Mouse (Mus musculus): Measurements from ENCODE around the gene Atp6v0d1. TPM values are rescaled to one million over a fixed set of nuclear protein-coding genes. Genes with fewer than 3 reads are reported as not detected.

Gene Atp6v0d1
- polyA plus RNA-seq, 1 experiment from 2014 or later: 231 TPM

GRCm38 (mm10) chr8:105475742-105476141, 90.1 kb downstream of the Atp6v0d1 start:
- Histone ChIP-seq H3K4me2 (no peak overlapping the region), H3K4me3 (no peak overlapping the region), H3K27me3 (no peaks in the 10 kb centered on the region), H3K4me1 (replicated peaks) (peaks cover 27% of the 10 kb centered on the region), H3K9ac (no peak overlapping the region), H3K9me3 (no peaks in the 10 kb centered on the region), H3K27ac (replicated peaks) (no peak overlapping the region), H3K36me3 (no peaks in the 10 kb centered on the region; the same call in 1 of the 2 replicates)
- ATAC-seq (ENCODE audit: low FRiP score, low read depth): no peak
- WGBS: 92% methylated on average over 8 of the region's 8 CpGs

GRCm38 (mm10) chr8:105475254-105475653, 90.6 kb downstream of the Atp6v0d1 start:
- peaks cover 32% of the 10 kb centered on the region for H3K4me1 ChIP-seq (replicated peaks)
- no peaks in the 10 kb centered on the region for H3K27me3 ChIP-seq
- no peaks in the 10 kb centered on the region; the same call in 1 of the 2 replicates for H3K36me3 ChIP-seq
- no peak overlapping the region for H3K9ac ChIP-seq
- H3K4me3 ChIP-seq: no peak overlapping the region
- no peaks in the 10 kb centered on the region for H3K9me3 ChIP-seq
- ATAC-seq (ENCODE audit: low FRiP score, low read depth): no peak
- H3K4me2 ChIP-seq: no peak overlapping the region
- 33% methylated on average over 4 of the region's 4 CpGs for WGBS
- H3K27ac ChIP-seq (replicated peaks): no peak overlapping the region

- Histone ChIP-seq H3K4me2 (no peak overlapping the region), H3K36me3 (no peaks in the 10 kb centered on the region; the same call in 1 of the 2 replicates), H3K9ac (no peak overlapping the region), H3K9me3 (no peaks in the 10 kb centered on the region), H3K27me3 (no peaks in the 10 kb centered on the region), H3K4me3 (no peak overlapping the region), H3K4me1 (replicated peaks) (peaks cover 38% of the 10 kb centered on the region), H3K27ac (replicated peaks) (no peak overlapping the region)
- ATAC-seq (ENCODE audit: low FRiP score, low read depth): no peak
- 47% methylated on average over 5 of the region's 5 CpGs for WGBS
Observed at GRCm38 (mm10) chr8:105474680-105475079, 91.2 kb downstream of the Atp6v0d1 start.

MicroRNA genes within 50 kb of the gene (microRNA counts, 519-probe panel; counts per million panel counts)
- microRNA mmu-miR-1966: 2,856 counts per million, percentile 55 among the panel's probes with 10 or more counts

Small RNAs within 50 kb of the gene (microRNA-seq; reads per million reads assigned to microRNA genes)
- not detected for gene Mir1966

Other genes starting within 250 kb of the Atp6v0d1 start
- gene Lrrc29, start 239.8 kb downstream of the Atp6v0d1 start, polyA plus RNA-seq (2015; fragmentation: Nextera tagmentation; extraction: Ambion mirVana): 0.80 and 0.85 TPM in 2 replicates
- 132 and 143 TPM in 2 replicates for gene Tmem208, start 239.7 kb downstream of the Atp6v0d1 start, polyA plus RNA-seq (2015; fragmentation: Nextera tagmentation; extraction: Ambion mirVana)
- 0.69 and 0.87 TPM in 2 replicates for gene Fhod1, start 218.1 kb downstream of the Atp6v0d1 start, polyA plus RNA-seq (2015; fragmentation: Nextera tagmentation; extraction: Ambion mirVana)
- 11.8 and 13.8 TPM in 2 replicates for gene Slc9a5, start 217.2 kb downstream of the Atp6v0d1 start, polyA plus RNA-seq (2015; fragmentation: Nextera tagmentation; extraction: Ambion mirVana)
- gene Plekhg4, start 192.8 kb downstream of the Atp6v0d1 start, polyA plus RNA-seq (2015; fragmentation: Nextera tagmentation; extraction: Ambion mirVana): 2.2 and 2.8 TPM in 2 replicates
- not detected in 2 replicates for gene Kctd19, start 152.5 kb downstream of the Atp6v0d1 start, polyA plus RNA-seq (2015; fragmentation: Nextera tagmentation; extraction: Ambion mirVana)
- 0.75 and 1.3 TPM in 2 replicates for gene Lrrc36, start 152.5 kb downstream of the Atp6v0d1 start, polyA plus RNA-seq (2015; fragmentation: Nextera tagmentation; extraction: Ambion mirVana)
- gene Tppp3, start 94.5 kb downstream of the Atp6v0d1 start, polyA plus RNA-seq (2015; fragmentation: Nextera tagmentation; extraction: Ambion mirVana): 197 and 207 TPM in 2 replicates
- 39.8 and 41.9 TPM in 2 replicates for gene Zdhhc1, start 69.1 kb downstream of the Atp6v0d1 start, polyA plus RNA-seq (2015; fragmentation: Nextera tagmentation; extraction: Ambion mirVana)
- gene Hsd11b2, start 47.3 kb downstream of the Atp6v0d1 start, polyA plus RNA-seq (2015; fragmentation: Nextera tagmentation; extraction: Ambion mirVana): 7.2 and 9.7 TPM in 2 replicates
- 35.2 and 39.3 TPM in 2 replicates for gene Ripor1, start 39.2 kb upstream of the Atp6v0d1 start, polyA plus RNA-seq (2015; fragmentation: Nextera tagmentation; extraction: Ambion mirVana)
- 100 and 101 TPM in 2 replicates for gene Ctcf, start 70.5 kb upstream of the Atp6v0d1 start, polyA plus RNA-seq (2015; fragmentation: Nextera tagmentation; extraction: Ambion mirVana)
- 0.56 and 0.80 TPM in 2 replicates for gene Agrp, start 71.3 kb upstream of the Atp6v0d1 start, polyA plus RNA-seq (2015; fragmentation: Nextera tagmentation; extraction: Ambion mirVana)
- gene Carmil2, start 120.2 kb upstream of the Atp6v0d1 start, polyA plus RNA-seq (2015; fragmentation: Nextera tagmentation; extraction: Ambion mirVana): 23.5 and 28.7 TPM in 2 replicates
- 85.1 and 92.6 TPM in 2 replicates for gene Acd, start 135.1 kb upstream of the Atp6v0d1 start, polyA plus RNA-seq (2015; fragmentation: Nextera tagmentation; extraction: Ambion mirVana)
- gene Pard6a, start 135.1 kb upstream of the Atp6v0d1 start, polyA plus RNA-seq (2015; fragmentation: Nextera tagmentation; extraction: Ambion mirVana): 55.1 and 57.1 TPM in 2 replicates
- gene 4933405L10Rik, start 141.6 kb upstream of the Atp6v0d1 start, polyA plus RNA-seq (2015; fragmentation: Nextera tagmentation; extraction: Ambion mirVana): 0.20 and 0.23 TPM in 2 replicates
- 15.7 and 16.6 TPM in 2 replicates for gene Enkd1, start 142.2 kb upstream of the Atp6v0d1 start, polyA plus RNA-seq (2015; fragmentation: Nextera tagmentation; extraction: Ambion mirVana)
- 81.2 and 88.3 TPM in 2 replicates for gene Gfod2, start 192.6 kb upstream of the Atp6v0d1 start, polyA plus RNA-seq (2015; fragmentation: Nextera tagmentation; extraction: Ambion mirVana)